Mouse (Mus musculus): ENCODE results near the gene Capzb. TPM values are rescaled to one million over a fixed set of nuclear protein-coding genes. Genes with fewer than 3 reads are reported as not detected.

Gene Capzb
- polyA plus RNA-seq, 1 experiment, result 116 TPM

DNA sequence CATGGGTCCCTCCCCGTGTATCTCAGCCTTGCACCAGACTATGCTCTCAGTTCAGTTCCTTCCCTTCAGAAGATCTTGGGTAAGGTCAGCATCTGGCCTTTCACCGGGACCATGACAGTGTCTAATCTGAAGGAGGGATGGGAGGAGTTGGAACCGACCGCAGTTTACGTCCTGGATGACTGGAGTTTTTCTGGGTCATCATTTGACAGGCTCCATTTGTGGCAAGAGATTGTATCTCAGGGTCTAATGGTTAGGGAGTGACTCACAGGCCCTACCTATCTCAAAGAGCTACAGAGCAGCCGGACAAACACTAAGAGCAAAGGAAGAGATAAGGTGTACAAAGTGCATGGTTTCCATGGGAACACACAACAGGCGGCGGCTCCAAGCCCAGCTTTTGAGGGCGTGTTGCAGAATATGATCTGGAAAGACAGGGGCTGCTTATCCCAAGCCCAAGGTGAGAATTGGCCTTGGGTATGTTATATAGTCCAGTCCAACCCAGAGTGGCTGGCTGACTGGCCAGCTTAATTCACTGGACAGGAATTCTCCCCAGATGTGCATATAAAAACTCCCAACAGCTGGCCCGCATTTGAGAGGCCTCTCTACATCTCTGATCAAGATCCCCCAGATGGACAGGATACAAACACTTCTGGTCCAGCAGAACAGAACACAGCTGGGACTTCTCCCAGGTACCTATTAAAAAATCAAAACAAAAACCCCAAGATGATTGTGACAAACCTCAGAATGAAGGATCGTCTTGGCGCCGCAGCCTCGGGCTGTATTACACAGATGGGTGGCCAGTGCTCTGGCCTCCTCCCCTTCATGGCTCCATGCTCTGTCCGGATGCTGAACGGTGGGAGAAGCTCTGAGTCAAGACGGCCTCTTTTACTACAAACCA is 12.7 kb upstream of the Capzb start:
- no peak for DNase-seq (ENCODE audit: low read depth)

DNA sequence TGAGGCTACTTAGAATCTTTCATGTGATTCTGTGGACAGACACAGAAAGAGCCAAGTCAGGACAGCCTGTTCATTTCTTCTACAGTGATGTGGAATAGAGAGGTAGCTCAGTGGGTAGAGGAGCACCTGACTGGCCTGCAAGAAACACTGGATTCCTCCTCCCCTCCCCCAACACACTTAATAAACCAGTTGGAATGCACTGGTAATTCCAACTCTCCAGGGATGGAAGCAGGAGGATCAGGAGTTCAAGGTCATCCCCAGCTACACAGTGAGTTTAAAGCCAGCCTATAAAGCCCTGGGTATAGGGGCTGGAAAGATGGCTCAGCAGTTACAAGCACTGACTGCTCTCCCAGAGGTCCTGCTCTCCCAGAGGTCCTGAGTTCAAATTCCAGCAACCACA is 10.2 kb upstream of the Capzb start:
- no peak for DNase-seq (ENCODE audit: low read depth)

- DNase-seq (ENCODE audit: low read depth), result no peak
These were observed 6.8 kb upstream of the Capzb start for GRCm38 (mm10) chr4:139185766-139186442.

DNA sequence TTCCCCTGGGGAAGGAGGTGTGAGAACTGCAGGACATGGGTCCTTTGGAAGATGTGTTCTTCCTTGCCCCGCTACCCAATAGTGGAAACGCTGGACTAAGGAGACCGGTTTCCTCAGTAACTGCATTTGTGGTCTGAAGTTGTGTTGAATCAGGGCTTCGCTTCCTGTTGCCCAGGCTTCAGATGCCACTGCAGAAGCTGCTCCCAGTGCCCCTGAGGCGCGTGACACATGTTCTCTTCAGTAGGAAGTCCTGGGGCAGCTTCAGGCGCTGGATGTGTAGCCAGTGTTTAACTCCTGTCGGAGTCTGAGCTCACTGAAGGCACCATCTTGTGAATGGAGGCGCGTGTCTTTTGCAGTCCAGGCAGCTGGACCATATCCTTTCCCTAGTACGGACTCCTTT is 4.8 kb upstream of the Capzb start:
- DNase-seq (ENCODE audit: low read depth), result no peak

GRCm38 (mm10) chr4:139191605-139192498 is 847 bp upstream of the Capzb start:
- DNase-seq (ENCODE audit: low read depth), result no peak

DNA sequence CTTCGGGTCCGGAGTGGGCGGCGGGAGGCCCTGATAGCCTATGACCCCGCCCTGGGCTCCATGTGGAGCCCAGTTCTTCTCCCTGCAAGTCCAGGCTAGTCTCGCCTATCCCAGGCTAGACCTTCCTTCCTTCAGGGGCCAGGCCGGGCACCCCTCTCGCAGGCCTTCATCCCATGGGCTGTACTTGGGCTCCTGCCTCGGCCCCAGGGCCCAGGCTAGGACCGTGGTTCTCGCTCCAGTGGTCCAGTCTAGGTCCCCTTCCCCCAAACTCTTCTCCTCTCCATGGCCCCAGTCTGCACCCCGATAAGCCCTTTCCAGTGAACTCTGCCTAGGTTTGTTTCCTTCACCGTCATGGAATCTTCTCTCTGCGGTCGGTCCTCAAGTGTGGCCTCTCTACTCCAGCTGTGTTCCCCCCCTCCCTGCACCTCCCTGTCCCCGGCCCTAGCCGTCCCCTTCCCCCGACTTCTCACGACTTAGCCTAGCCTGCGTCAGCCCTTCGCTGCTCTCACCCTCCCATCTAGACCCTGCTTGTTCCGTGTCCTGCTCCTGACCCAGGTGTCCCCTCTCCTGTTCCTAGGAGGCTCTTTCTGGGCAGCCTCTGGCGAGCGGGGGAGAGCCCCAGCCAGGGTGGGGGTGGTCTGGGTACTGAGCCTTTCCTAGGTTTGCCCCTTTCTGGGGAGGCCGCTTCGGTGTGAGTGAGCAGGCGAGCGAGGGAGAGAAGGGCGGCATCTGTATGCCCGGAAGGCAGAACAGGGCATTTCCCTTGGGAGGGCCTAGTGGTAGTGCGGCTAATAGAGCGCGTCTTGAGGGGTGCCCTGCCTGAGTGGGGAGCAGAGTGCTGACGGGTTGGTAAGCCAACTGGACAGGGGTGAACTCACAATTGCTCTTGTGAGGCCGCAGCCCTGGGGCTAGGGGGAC is 736 bp downstream of the Capzb start:
- DNase-seq (ENCODE audit: low read depth), result no peak

DNA sequence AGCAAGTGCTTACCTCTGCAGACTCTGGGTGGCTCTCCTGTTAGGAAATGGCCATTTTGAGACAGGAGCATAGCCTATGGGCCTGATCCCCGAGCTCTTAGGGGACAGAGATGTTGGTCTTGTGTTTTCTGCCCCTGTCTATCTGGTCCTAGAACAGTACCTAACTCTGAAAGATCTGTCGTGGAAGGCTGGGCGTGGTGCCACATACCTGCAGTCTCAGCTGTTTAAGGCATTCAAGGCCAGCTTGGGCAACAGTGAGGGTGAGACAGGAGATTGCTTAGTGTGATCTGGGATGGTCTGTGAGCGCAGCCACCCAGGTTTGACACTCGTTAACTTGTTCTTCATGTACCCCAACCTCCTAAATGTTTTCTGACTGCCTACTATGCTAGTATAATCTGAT is 2.4 kb downstream of the Capzb start:
- DNase-seq (ENCODE audit: low read depth), result no peak

- no peak for DNase-seq (ENCODE audit: low read depth)
These were observed 3.8 kb downstream of the Capzb start for GRCm38 (mm10) chr4:139196464-139196863.

- no peak for DNase-seq (ENCODE audit: low read depth)
These were observed 4.2 kb downstream of the Capzb start for GRCm38 (mm10) chr4:139196949-139197348.

GRCm38 (mm10) chr4:139197453-139197852 is 4.8 kb downstream of the Capzb start:
- DNase-seq (ENCODE audit: low read depth), result no peak

DNA sequence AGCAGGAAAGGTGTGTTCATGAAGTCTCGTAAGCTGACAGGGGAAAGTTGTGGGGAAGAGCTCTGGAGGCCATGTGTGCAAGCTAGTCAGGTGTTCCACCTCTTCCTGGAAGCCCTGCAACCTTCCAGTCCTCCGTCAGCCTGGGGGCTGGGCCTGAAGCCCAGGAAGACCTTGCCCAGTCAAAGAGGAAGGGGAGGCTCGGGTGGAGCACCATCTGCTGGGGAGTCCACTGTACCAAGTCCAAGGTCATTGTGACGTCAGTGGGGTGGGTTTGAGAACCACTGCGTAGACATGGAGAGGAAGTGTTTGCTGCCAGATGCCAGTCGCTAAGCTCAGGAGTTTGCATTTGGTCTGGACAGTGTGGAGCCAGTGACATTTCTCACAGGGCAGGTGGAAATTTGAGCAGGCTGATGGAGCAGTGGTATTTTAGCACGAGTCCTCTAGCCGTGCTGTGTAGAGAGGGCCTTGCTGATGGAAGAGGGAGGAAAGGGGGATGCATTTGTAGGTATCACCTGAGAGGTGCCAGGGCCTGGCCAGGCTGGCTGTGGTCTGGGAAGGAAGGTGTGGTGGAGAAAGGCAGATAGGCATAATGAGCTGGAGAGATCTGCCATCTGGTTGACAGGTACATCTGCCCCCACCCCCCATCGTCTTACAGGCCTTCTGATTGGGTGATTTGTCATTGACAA is 5.4 kb downstream of the Capzb start:
- DNase-seq (ENCODE audit: low read depth), result no peak

DNA sequence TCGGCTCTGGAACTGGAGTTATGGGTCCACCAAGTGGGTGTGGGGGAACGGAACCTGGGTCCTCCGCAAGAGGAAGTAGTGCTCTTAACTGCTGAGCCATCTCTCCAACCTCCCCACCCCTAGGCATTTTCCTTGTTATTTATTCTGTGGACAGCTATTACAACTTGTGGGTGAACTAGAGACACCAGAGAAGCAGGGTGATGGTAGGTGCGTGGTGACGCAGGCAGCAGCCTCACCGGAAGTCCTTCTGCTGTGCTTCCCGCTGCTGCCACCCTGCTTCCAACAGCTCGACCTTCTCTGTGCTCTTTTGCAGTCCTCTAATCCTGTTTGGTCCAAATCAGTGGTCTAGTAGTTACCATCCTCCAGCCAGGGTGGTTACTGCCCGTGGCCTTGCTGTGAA is 6.4 kb downstream of the Capzb start:
- DNase-seq (ENCODE audit: low read depth), result no peak

GRCm38 (mm10) chr4:139199703-139200340 is 7.1 kb downstream of the Capzb start:
- no peak for DNase-seq (ENCODE audit: low read depth)

GRCm38 (mm10) chr4:139200946-139201345 is 8.2 kb downstream of the Capzb start:
- no peak for DNase-seq (ENCODE audit: low read depth)

DNA sequence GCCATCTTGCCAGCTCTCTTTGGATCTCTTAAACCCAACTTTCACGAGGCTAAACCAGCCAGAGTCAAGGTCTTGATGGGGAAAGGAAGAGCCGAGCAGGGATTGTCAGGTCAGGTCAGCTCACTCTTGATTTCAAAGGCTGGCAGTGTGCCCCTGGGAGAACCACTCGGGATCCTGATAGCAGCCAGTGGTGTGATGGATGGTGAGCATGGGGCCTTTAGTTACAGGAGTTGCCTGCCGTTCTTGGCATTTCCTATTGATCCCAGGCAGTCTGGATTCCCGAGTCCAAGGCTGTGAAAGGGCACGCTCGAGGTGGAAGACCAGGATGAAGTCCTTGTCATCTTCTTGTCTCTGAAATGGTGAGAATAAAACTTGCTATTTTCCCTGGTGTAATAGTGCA is 9.9 kb downstream of the Capzb start:
- DNase-seq (ENCODE audit: low read depth), result no peak

GRCm38 (mm10) chr4:139203381-139203780 is 10.7 kb downstream of the Capzb start:
- no peak for DNase-seq (ENCODE audit: low read depth)

- DNase-seq (ENCODE audit: low read depth), result no peak
These were observed 13.1 kb downstream of the Capzb start for GRCm38 (mm10) chr4:139205842-139206241.

GRCm38 (mm10) chr4:139206353-139207045 is 13.8 kb downstream of the Capzb start:
- DNase-seq (ENCODE audit: low read depth), result no peak
